In the genomic region with DNA sequence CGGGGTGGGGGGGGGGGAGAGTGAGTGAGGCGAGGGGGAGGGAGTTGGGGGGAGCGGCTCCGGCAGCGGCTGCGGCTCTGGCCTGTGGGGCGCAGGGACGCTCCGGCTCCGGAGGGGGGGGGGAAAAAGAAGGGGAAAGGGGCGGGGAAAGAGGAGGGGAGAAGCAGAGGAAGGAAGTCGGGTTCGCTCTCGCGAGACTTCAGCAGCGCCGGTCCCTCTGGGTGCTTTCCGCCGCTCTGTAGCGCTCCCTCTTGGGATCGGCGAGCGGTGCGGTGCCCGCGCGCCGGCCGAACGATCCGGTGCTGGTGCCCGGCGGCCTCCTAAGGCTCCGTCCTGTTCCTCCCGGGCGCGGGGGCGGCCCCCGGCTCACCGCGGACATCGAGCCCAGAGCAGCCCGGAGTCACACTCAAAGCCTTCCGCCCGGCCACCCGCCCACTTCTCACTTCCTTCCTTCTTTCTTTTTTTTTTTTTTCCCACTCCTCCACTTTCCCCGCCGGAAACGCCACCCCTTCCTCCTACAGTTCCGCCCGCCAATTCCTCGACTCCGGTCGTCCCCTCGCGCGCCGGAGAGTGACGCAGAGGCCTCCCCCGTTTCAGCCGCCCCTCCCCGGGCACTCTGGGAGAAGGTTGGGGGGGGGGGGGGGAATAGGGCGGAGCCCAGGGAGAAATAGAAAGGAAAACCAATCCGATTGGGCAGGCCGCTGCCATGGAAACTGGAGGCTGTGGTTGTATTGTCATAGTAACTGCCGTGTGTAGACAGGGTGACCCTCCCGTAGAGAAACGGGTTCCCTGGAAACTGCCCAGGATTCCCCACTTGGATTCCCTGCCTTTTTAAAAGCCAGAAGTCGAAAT, we compare ENCODE assay signal across 8 mouse cellular contexts. TPM values are rescaled to one million over a fixed set of nuclear protein-coding genes. Genes with fewer than 3 reads are reported as not detected.
DNase-seq lines count a peak whose midpoint lies in the region; ATAC-seq and TF ChIP-seq lines count a peak whose summit lies in the region.

No protein-coding gene starts in this region.

- peak; percentile 89 for DNase-seq in gastrocnemius, postnatal 10 days
- peak; percentile 97 for DNase-seq in induced T-regulatory cell, adult 2 months (ENCODE audit: low read depth)
- DNase-seq in left cerebral cortex, adult 9 months (ENCODE audit: low spot score in 2 of 2): peak; percentile 92 to 97
- peak; percentile 97 for DNase-seq in right cerebral cortex, postnatal 14 days
- DNase-seq in urinary bladder, postnatal 36 days (ENCODE audit: low spot score in 2 of 2): peak; percentile 86 to 94

- TF ChIP-seq CTCF in cortical plate, adult 2 months (IDR thresholded peaks at IDR 0.05; ENCODE audit: extremely low read depth, insufficient read depth, low read length): no peak

- peak overlapping the region; percentile 99 for H3K27ac ChIP-seq in cortical plate, adult 2 months (ENCODE audit: insufficient read depth, low read length)

- peak; percentile 63 for ATAC-seq in activated CD4-positive, CD25-positive, alpha-beta regulatory T cell, adult 4 months
- ATAC-seq in megakaryocyte progenitor cell, adult 5-6 weeks (replicated peaks; ENCODE audit: poor library complexity): peak; percentile 71

- peak overlapping the region; percentile 51 for H3K4me3 ChIP-seq in cortical plate, adult 2 months (ENCODE audit: insufficient read depth, low read length)

- H3K4me1 ChIP-seq in cortical plate, adult 2 months (ENCODE audit: control insufficient read depth, insufficient read depth, low read length): peaks cover 2% of the 10 kb centered on the region; the same call in 1 of the 2 replicates

- TF ChIP-seq POLR2A in cortical plate, adult 2 months (IDR thresholded peaks at IDR 0.05; ENCODE audit: extremely low read depth, insufficient read depth, low read length): peak; percentile 60

RNA-seq across cellular contexts. Expression of a gene that starts 0.4 kb away (rescaled TPM):
- polyA plus RNA-seq in activated CD4-positive, CD25-positive, alpha-beta regulatory T cell, adult 4 months (2017; shearing (Covaris generic)): 10 to 100 TPM; 35.3 to 38.1 TPM
- polyA plus RNA-seq in cortical plate, adult 2 months (2012; rRNA removed): 46.0 and 48.1 TPM in 2 replicates
- 10 to 100 TPM; 39.6 to 42.2 TPM for total RNA-seq in gastrocnemius, postnatal 10 days (2021)
- 93.7 and 94.2 TPM in 2 replicates for total RNA-seq in megakaryocyte progenitor cell, adult 5-6 weeks (2015)
- 21.4 and 21.8 TPM in 2 replicates for total RNA-seq in megakaryocyte progenitor cell, adult 5-6 weeks (2017)

RNA-seq across cellular contexts. Expression of a gene that starts 51.9 kb away (rescaled TPM):
- polyA plus RNA-seq in activated CD4-positive, CD25-positive, alpha-beta regulatory T cell, adult 4 months (2017; shearing (Covaris generic)): 1 to 10 TPM; 1.4 to 2.0 TPM
- 84.2 and 88.1 TPM in 2 replicates for polyA plus RNA-seq in cortical plate, adult 2 months (2012; rRNA removed)
- 1 to 10 TPM; 2.3 to 3.8 TPM for total RNA-seq in gastrocnemius, postnatal 10 days (2021)
- 0.20 TPM in 1 of 2 replicates, not detected in the other for total RNA-seq in megakaryocyte progenitor cell, adult 5-6 weeks (2015)
- total RNA-seq in megakaryocyte progenitor cell, adult 5-6 weeks (2017): 0.21 TPM in 1 of 2 replicates, not detected in the other

Comparison
In these comparisons a context has a peak if more than half of its experiments do, and no peak if none do; other contexts are left out.
1. Peak in every context shown above with its lines: DNase-seq, ATAC-seq, H3K4me3 ChIP-seq and H3K27ac ChIP-seq.